Comparison of ENCODE assay signal across 11 mouse cellular contexts in the genomic region with DNA sequence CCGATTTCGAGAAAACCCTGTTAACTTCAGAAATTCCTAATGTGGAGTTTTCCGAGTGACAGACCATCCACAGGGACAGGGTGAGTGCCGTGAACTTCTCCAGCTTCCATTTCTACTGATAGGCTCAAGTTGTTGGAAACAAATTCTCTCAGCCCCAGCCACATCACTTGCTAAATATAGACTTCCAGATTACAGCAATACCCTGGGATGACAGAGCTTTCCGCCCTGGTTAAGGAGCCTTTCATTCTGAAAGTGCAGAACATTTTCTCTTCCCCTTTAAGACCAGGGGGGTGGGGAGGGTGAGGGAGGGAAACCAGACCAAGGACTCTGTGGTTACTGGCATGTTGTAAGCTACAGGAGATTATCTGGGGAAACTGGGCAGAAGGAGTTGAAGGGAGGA. TPM values are rescaled to one million over a fixed set of nuclear protein-coding genes. Genes with fewer than 3 reads are reported as not detected.
DNase-seq lines count a peak whose midpoint lies in the region; TF ChIP-seq lines count a peak whose summit lies in the region.
"Had no signal": no experiment of that assay in that cellular context is flagged by ENCODE, and none has a peak within 500 bp of the region (broad histone marks: within the 10 kb centered on the region; RNA-seq: fewer than 3 reads in every experiment).

No protein-coding gene starts in this region.

- H3K9me3 ChIP-seq in CH12.LX (replicated peaks; ENCODE audit: low read length), result peaks cover 4% of the 10 kb centered on the region
- H3K9me3 ChIP-seq in heart, embryonic 10.5 days, result no peaks in the 10 kb centered on the region

- H3K9ac ChIP-seq in CH12.LX (ENCODE audit: insufficient read depth, low read depth), result no peak overlapping the region
- H3K9ac ChIP-seq: midbrain, embryonic 12.5 days had no signal

- no peaks in the 10 kb centered on the region for H3K27me3 ChIP-seq in CH12.LX (replicated peaks)
- H3K27me3 ChIP-seq in heart, embryonic 10.5 days (ENCODE audit: insufficient read depth, poor library complexity, severe bottlenecking), result no peaks in the 10 kb centered on the region
- H3K27me3 ChIP-seq: midbrain, embryonic 12.5 days had no signal

- H3K4me3 ChIP-seq in CH12.LX (replicated peaks in 1 of 3; ENCODE audit: low read depth in 2 of 3, low read length in 2 of 3, poor library complexity in 1 of 3), result no peak overlapping the region
- H3K4me3 ChIP-seq in heart, embryonic 10.5 days, result no peak overlapping the region
- H3K4me3 ChIP-seq: midbrain, embryonic 12.5 days had no signal

- TF ChIP-seq RAD21 in CH12.LX (IDR thresholded peaks at IDR 0.05; ENCODE audit: low read depth, low read length), result no peak; the same call in 1 of the 2 replicates

- DNase-seq in gastrocnemius, postnatal 25 days, result peak; percentile 6
- DNase-seq in gastrocnemius, postnatal 10 days, result no peak
- peak; percentile 88 for DNase-seq in CH12.LX (ENCODE audit: extremely low read depth)
- DNase-seq in heart, embryonic 10.5 days (ENCODE audit: low spot score), result peak; percentile 91
- DNase-seq in lung, postnatal 10 days, result peak; percentile 41
- DNase-seq in adrenal gland, postnatal 4 days (ENCODE audit: low spot score in 2 of 2), result no peak
- no peak for DNase-seq in thymus, postnatal 4 days
- no peak for DNase-seq in kidney, postnatal 25 days
- DNase-seq: gastrocnemius, postnatal 14 days; kidney, adult 8-10 months had no signal

- TF ChIP-seq CTCF in CH12.LX (conservative IDR thresholded peaks at IDR 0.05 in 1 of 2, IDR thresholded peaks at IDR 0.05 in 1 of 2; ENCODE audit: low read depth in 2 of 2, low read length in 2 of 2), result no peak

- 29% methylated on average over 5 of the region's 5 CpGs for WGBS in heart, embryonic 10.5 days

- in situ Hi-C loops in CH12.LX (cut with MboI; ENCODE audit: low pct_ligation_motif_present, low pct_unique_long_range_greater_than_20kb, low sequenced_read_pairs), result no loop called here

- dilution Hi-C loops in CH12.LX (cut with MboI; ENCODE audit: extremely low pct_ligation_motif_present, extremely low pct_unique_long_range_greater_than_20kb, low sequenced_read_pairs), result no loop called here

- H3K4me1 ChIP-seq in CH12.LX (ENCODE audit: control insufficient read depth in 1 of 2, insufficient read depth in 2 of 2), result peaks cover 0 to 13% of the 10 kb centered on the region in 2 experiments; a peak in 3 of 4 replicates
- peaks cover 6% of the 10 kb centered on the region for H3K4me1 ChIP-seq in heart, embryonic 10.5 days
- H3K4me1 ChIP-seq: midbrain, embryonic 12.5 days had no signal

- TF ChIP-seq EP300 in CH12.LX (IDR thresholded peaks at IDR 0.05; ENCODE audit: low read length), result peak; percentile 95

- no peak for TF ChIP-seq POLR2A in CH12.LX (IDR thresholded peaks at IDR 0.05; ENCODE audit: low read depth, low read length)

- H3K27ac ChIP-seq in CH12.LX (ENCODE audit: insufficient read depth, low read depth), result no peak overlapping the region
- peak overlapping the region; percentile 87 for H3K27ac ChIP-seq in heart, embryonic 10.5 days
- H3K27ac ChIP-seq: midbrain, embryonic 12.5 days had no signal

- H3K79me2 ChIP-seq in CH12.LX (replicated peaks; ENCODE audit: control insufficient read depth, extremely low read depth, insufficient read depth, poor library complexity, severe bottlenecking), result no peaks in the 10 kb centered on the region

- H3K36me3 ChIP-seq in CH12.LX (replicated peaks in 1 of 2; ENCODE audit: control insufficient read depth in 1 of 2, insufficient read depth in 1 of 2, low read length in 1 of 2), result no peaks in the 10 kb centered on the region
- no peaks in the 10 kb centered on the region for H3K36me3 ChIP-seq in heart, embryonic 10.5 days
- H3K36me3 ChIP-seq: midbrain, embryonic 12.5 days had no signal

- H3K4me2 ChIP-seq in CH12.LX (ENCODE audit: insufficient read depth, low read depth, poor library complexity, severe bottlenecking), result peak overlapping the region; percentile 69
- H3K4me2 ChIP-seq: midbrain, embryonic 12.5 days had no signal

TF ChIP-seq in CH12.LX, 34 proteins besides CTCF, POLR2A, EP300 and RAD21:
- TF ChIP-seq ZKSCAN1 (IDR thresholded peaks at IDR 0.05; ENCODE audit: borderline replicate concordance, low read depth, low read length) (no peak), GABPA (IDR thresholded peaks at IDR 0.05; ENCODE audit: insufficient replicate concordance, low read depth, low read length) (no peak), MAFK (IDR thresholded peaks at IDR 0.05; ENCODE audit: insufficient replicate concordance, low read length) (peak; percentile 77; the same call in 1 of the 2 replicates), MEF2A (IDR thresholded peaks at IDR 0.05; ENCODE audit: borderline replicate concordance, low read depth, low read length) (peak; percentile 99), NELFE (IDR thresholded peaks at IDR 0.05; ENCODE audit: low read depth, low read length) (no peak), CHD1 (IDR thresholded peaks at IDR 0.05; ENCODE audit: low read depth, low read length) (no peak), ETS1 (conservative IDR thresholded peaks at IDR 0.05; ENCODE audit: low read depth, low read length) (peak; percentile 81), MXI1 (IDR thresholded peaks at IDR 0.05; ENCODE audit: low read depth, low read length) (no peak), PAX5 (IDR thresholded peaks at IDR 0.05; ENCODE audit: low read length) (no peak), USF2 (conservative IDR thresholded peaks at IDR 0.05; ENCODE audit: low read depth, low read length) (no peak), BHLHE40 (IDR thresholded peaks at IDR 0.05; ENCODE audit: low read depth, low read length) (peak; percentile 73), ZNF384 (IDR thresholded peaks at IDR 0.05; ENCODE audit: low read depth, low read length) (no peak), SIN3A (IDR thresholded peaks at IDR 0.05; ENCODE audit: low read length) (peak; percentile 44; the same call in 1 of the 2 replicates), TCF12 (IDR thresholded peaks at IDR 0.05; ENCODE audit: low read depth, low read length) (peak; percentile 79), ZMIZ1 (IDR thresholded peaks at IDR 0.05; ENCODE audit: low read depth, low read length) (no peak), RCOR1 (conservative IDR thresholded peaks at IDR 0.05; ENCODE audit: low read depth, low read length) (peak; percentile 86), ELF1 (IDR thresholded peaks at IDR 0.05; ENCODE audit: low read depth, low read length) (no peak), KAT2A (IDR thresholded peaks at IDR 0.05; ENCODE audit: insufficient replicate concordance, low read length) (no peak), TBP (conservative IDR thresholded peaks at IDR 0.05; ENCODE audit: low read depth, low read length) (no peak), E2F4 (IDR thresholded peaks at IDR 0.05; ENCODE audit: insufficient replicate concordance, low read depth, low read length) (no peak), UBTF (IDR thresholded peaks at IDR 0.05; ENCODE audit: low read depth, low read length) (no peak), JUND (conservative IDR thresholded peaks at IDR 0.05; ENCODE audit: low read depth, low read length) (peak; percentile 72), POLR2AphosphoS2 (IDR thresholded peaks at IDR 0.05; ENCODE audit: low read depth, low read length) (no peak), IRF4 (IDR thresholded peaks at IDR 0.05; ENCODE audit: low read depth, low read length) (peak; percentile 94), MYC (IDR thresholded peaks at IDR 0.05; ENCODE audit: low read depth, low read length) (no peak), HCFC1 (IDR thresholded peaks at IDR 0.05; ENCODE audit: low read depth, low read length) (no peak), NRF1 (IDR thresholded peaks at IDR 0.05; ENCODE audit: low read depth, low read length) (no peak), SMC3 (IDR thresholded peaks at IDR 0.05; ENCODE audit: low read depth, low read length) (no peak), CHD2 (IDR thresholded peaks at IDR 0.05; ENCODE audit: low read length) (peak; percentile 90), MAZ (IDR thresholded peaks at IDR 0.05; ENCODE audit: low read depth, low read length) (peak; percentile 83), ZC3H11A (IDR thresholded peaks at IDR 0.05; ENCODE audit: low read depth, low read length) (no peak), MAX (IDR thresholded peaks at IDR 0.05; ENCODE audit: low read length) (no peak), USF1 (IDR thresholded peaks at IDR 0.05; ENCODE audit: low read depth, low read length) (no peak), JUN (IDR thresholded peaks at IDR 0.05; ENCODE audit: insufficient read depth, low read depth, low read length) (peak; percentile 85)

RNA-seq across cellular contexts. Expression of a gene that starts 42.9 kb away (rescaled TPM):
- total RNA-seq in gastrocnemius, postnatal 25 days (2021), result 1 to 10 TPM; 1.5 to 2.4 TPM
- total RNA-seq in gastrocnemius, postnatal 10 days (2021), result 1 to 10 TPM; 1.3 to 1.7 TPM
- total RNA-seq in CH12.LX (2012; rRNA removed) (not detected in 2 replicates), CH12.LX (2014; rRNA removed) (0.18 TPM in 1 of 2 replicates, not detected in the other)
- not detected in 2 replicates for polyA plus RNA-seq in CH12.LX (2012; ENCODE audit: insufficient read length, low read depth)
- 6.1 and 7.6 TPM in 2 replicates for polyA plus RNA-seq in heart, embryonic 10.5 days (2016; fragmentation: Nextera tagmentation; extraction: Ambion mirVana)
- total RNA-seq in adrenal gland, postnatal 4 days (2021), result 1 to 10 TPM; 1.4 TPM

Comparison
In these comparisons a context has a peak if more than half of its experiments do, and no peak if none do; other contexts are left out.
1. DNase-seq: peak in gastrocnemius, postnatal 25 days (single experiment), CH12.LX (single experiment), heart, embryonic 10.5 days (single experiment) and lung, postnatal 10 days (single experiment); none in gastrocnemius, postnatal 10 days (single experiment), adrenal gland, postnatal 4 days (0 of 2), thymus, postnatal 4 days (single experiment) and kidney, postnatal 25 days (0 of 2).